Mouse (Mus musculus) heart, adult 2 months (tissue): ENCODE data around the gene Eme1. TPM values are rescaled to one million over a fixed set of nuclear protein-coding genes. Genes with fewer than 3 reads are reported as not detected.

Source experiments
- DNase-seq, 2 experiments: peaks; one replicate each; pipeline ENCODE4 v3.0.0; 2021
- H3K27ac ChIP-seq: fragments of 200-600 bp; 2 replicates; pipeline ENCODE4 v1.8.1; 2022
- H3K27me3 ChIP-seq: fragments of 200-500 bp; 2 replicates; pipeline ENCODE4 v1.6.1; 2012; ENCODE audit warnings: mild to moderate bottlenecking, low read length, inconsistent platforms, mixed read lengths; ENCODE audit not compliant: control insufficient read depth, insufficient read depth
- H3K36me3 ChIP-seq: fragments of 200-500 bp; 2 replicates; pipeline ENCODE4 v1.6.1; 2012; ENCODE audit warnings: low read length, inconsistent platforms; ENCODE audit not compliant: control insufficient read depth, insufficient read depth
- H3K4me1 ChIP-seq: fragments of 200-500 bp; 2 replicates; pipeline ENCODE4 v1.6.1; 2011; ENCODE audit warnings: low read length; ENCODE audit not compliant: control insufficient read depth, insufficient read depth
- H3K4me3 ChIP-seq: fragments of 200-600 bp; 2 replicates; pipeline ENCODE4 v1.8.1; 2022
- H3K79me2 ChIP-seq: fragments of 200-500 bp; replicated peaks from 2 replicates; pipeline ENCODE4 v1.6.1; 2012; ENCODE audit warnings: mild to moderate bottlenecking, inconsistent platforms, low read length, moderate library complexity, mixed read lengths; ENCODE audit not compliant: control insufficient read depth, insufficient read depth
- H3K9ac ChIP-seq: fragments of 200-500 bp; 2 replicates; pipeline ENCODE4 v1.6.1; 2012; ENCODE audit warnings: low read depth, mild to moderate bottlenecking, control low read depth, inconsistent platforms, low read length, mixed read lengths
- CTCF ChIP-seq: fragments of 200-600 bp; IDR thresholded peaks from 2 replicates; pipeline ENCODE4 v1.8.1; 2022; ENCODE audit warnings: antibody characterized with exemption, mild to moderate bottlenecking, moderate library complexity
- EP300 ChIP-seq: fragments of 200-500 bp; IDR thresholded peaks from 2 replicates; pipeline ENCODE4 v1.6.1; 2011; ENCODE audit warnings: low read depth, low read length, control low read depth; ENCODE audit not compliant: insufficient read depth
- POLR2A ChIP-seq: fragments of 200-500 bp; IDR thresholded peaks from 2 replicates; pipeline ENCODE4 v1.6.1; 2011; ENCODE audit warnings: mild to moderate bottlenecking, low read depth, low read length, control low read depth; ENCODE audit not compliant: insufficient read depth
- WGBS: fragments of 180-500 bp; shearing (Covaris S2); methylation state at CpG from one replicate; pipeline ENCODE4 v1.1.7; 2018; 5-methylcytosine and 5-hydroxymethylcytosine counted together
- intact Hi-C: fragments of 180-260 bp; cut with DNase I; formaldehyde crosslinking; loops from one replicate; pipeline ENCODE4 v1.15.1; 2025
- long read RNA-seq: library from polyadenylated mRNA; stranded (forward); transcript quantifications from one replicate; pipeline ENCODE4 v2.0.0, GENCODE M21; 2021
- polyA plus RNA-seq: library from polyadenylated mRNA; depleted of rRNA; stranded (reverse); fragments of >200 nt; gene quantifications from 2 replicates; pipeline ENCODE4 v1.2.3, GENCODE M21; 2012; rRNA removed
- total RNA-seq, 2 experiments: library from RNA; stranded (reverse); gene quantifications; 2 replicates each; pipeline ENCODE4 v1.2.3; 2021

Eme1 gene
- total RNA-seq (not detected), polyA plus RNA-seq (0.12 and 0.14 TPM in 2 replicates)
- long read RNA-seq, result 0 reads

- DNase-seq, result peak; percentile 90 to 94
- peak within 1 kb of the TSS; percentile 99 for H3K27ac ChIP-seq
- intact Hi-C loops, result loop anchor here (2.0 kb wide), 1 partner anchor 21 kb away; no protein-coding TSS in a partner anchor
- H3K79me2 ChIP-seq, result no peaks in the 10 kb centered on the region; the same call in 1 of the 2 replicates
- under 1% methylated on average over 32 of the region's 32 CpGs for WGBS
- peak within 1 kb of the TSS; percentile 59 for H3K9ac ChIP-seq
- TF ChIP-seq CTCF, result 0 out of 2 replicates have a peak, but pooled peaks have one; percentile 8
- 0 out of 2 replicates have a peak, but pooled peaks have one; percentile 61 for TF ChIP-seq EP300
- peak; percentile 69 for TF ChIP-seq POLR2A
- no peaks in the 10 kb centered on the region; the same call in none of the 2 replicates for H3K4me1 ChIP-seq
- H3K36me3 ChIP-seq, result peaks cover 3% of the 10 kb centered on the region; the same call in 1 of the 2 replicates
- peak within 1 kb of the TSS; percentile 66 for H3K4me3 ChIP-seq
- no peaks in the 10 kb centered on the region for H3K27me3 ChIP-seq
Observed at GRCm38 (mm10) chr11:94653663-94654436, at the start of gene Eme1, which contains the start of gene Mrpl27. TSS of gene Eme1 (minus strand) at chr11:94653964. TSS of gene Mrpl27 (plus strand) at chr11:94653767.

- intact Hi-C loops, result no loop called here
- TF ChIP-seq EP300 (no peak), POLR2A (no peak), CTCF (no peak)
- Histone ChIP-seq H3K79me2 (no peaks in the 10 kb centered on the region), H3K27ac (no peak overlapping the region), H3K4me3 (no peak overlapping the region), H3K4me1 (no peaks in the 10 kb centered on the region), H3K36me3 (no peaks in the 10 kb centered on the region), H3K27me3 (no peaks in the 10 kb centered on the region), H3K9ac (no peak overlapping the region)
- 60% methylated on average over 3 of the region's 3 CpGs for WGBS
- no peak for DNase-seq
Observed at GRCm38 (mm10) chr11:94702216-94702610, 48.4 kb upstream of the Eme1 start.

- Histone ChIP-seq H3K9ac (no peak overlapping the region), H3K27me3 (no peaks in the 10 kb centered on the region), H3K27ac (no peak overlapping the region), H3K4me1 (no peaks in the 10 kb centered on the region), H3K36me3 (no peaks in the 10 kb centered on the region), H3K79me2 (no peaks in the 10 kb centered on the region), H3K4me3 (no peak overlapping the region)
- TF ChIP-seq POLR2A, result no peak
- TF ChIP-seq EP300, result no peak
- TF ChIP-seq CTCF, result no peak
- intact Hi-C loops, result no loop called here
- 65% methylated on average over 27 of the region's 27 CpGs for WGBS
- DNase-seq, result no peak
Observed at GRCm38 (mm10) chr11:94701401-94702215, 47.8 kb upstream of the Eme1 start.

- Histone ChIP-seq H3K79me2 (no peaks in the 10 kb centered on the region), H3K9ac (no peak overlapping the region), H3K36me3 (no peaks in the 10 kb centered on the region), H3K4me3 (no peak overlapping the region), H3K27ac (no peak overlapping the region), H3K4me1 (no peaks in the 10 kb centered on the region), H3K27me3 (no peaks in the 10 kb centered on the region)
- DNase-seq, result no peak
- intact Hi-C loops, result no loop called here
- WGBS, result 97% methylated on average over 3 of the region's 3 CpGs
- TF ChIP-seq CTCF, result no peak
- no peak for TF ChIP-seq EP300
- no peak for TF ChIP-seq POLR2A
Observed at GRCm38 (mm10) chr11:94699399-94699798, 45.6 kb upstream of the Eme1 start.

- Histone ChIP-seq H3K36me3 (no peaks in the 10 kb centered on the region), H3K27me3 (no peaks in the 10 kb centered on the region), H3K9ac (no peak overlapping the region), H3K4me1 (no peaks in the 10 kb centered on the region), H3K27ac (no peak overlapping the region), H3K4me3 (no peak overlapping the region), H3K79me2 (no peaks in the 10 kb centered on the region)
- 46% methylated on average over 13 of the region's 13 CpGs for WGBS
- intact Hi-C loops, result no loop called here
- DNase-seq, result no peak
- TF ChIP-seq POLR2A (no peak), CTCF (no peak), EP300 (no peak)
Observed at GRCm38 (mm10) chr11:94697703-94698464, 44.1 kb upstream of the Eme1 start.
